Mouse (Mus musculus): ENCODE results near the gene Rbm42. TPM values are rescaled to one million over a fixed set of nuclear protein-coding genes. Genes with fewer than 3 reads are reported as not detected.

Rbm42 gene
- polyA plus RNA-seq, 1 experiment from 2014 or later: 129 TPM

DNA sequence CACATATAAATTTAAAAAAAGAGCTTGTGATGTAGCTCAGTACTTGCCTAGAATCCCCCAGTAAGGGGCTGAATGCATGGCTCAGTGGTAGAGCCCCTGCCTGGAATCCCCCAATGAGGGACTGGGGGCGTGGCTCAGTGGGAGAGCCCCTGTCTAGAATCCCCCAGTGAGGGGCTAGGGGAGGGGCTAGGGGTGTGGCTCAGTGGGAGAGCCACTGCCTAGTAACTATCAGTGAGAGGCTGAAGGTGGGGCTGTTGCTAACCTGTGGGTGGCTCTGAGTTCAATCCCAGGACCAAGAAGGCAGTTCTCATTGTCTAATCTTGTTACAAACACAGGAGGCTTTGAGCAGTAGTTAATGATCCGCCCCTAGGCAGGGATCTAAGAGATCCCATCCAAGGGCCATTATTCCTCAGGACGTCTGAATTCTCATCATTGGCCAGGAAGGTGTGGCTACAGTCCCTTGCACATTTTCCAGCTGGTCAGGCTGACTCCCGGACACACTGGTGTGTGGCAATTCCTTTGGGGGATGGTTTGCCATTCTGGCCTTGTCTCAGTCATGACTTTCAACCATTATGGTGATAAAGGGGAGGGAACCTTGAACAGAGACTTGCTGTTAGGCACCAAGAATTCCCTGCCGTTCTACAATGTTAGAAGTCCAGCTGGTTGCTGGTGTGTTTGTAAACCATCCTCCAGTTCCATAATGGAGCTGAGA lies 34.9 kb downstream of the Rbm42 start:
- H3K4me3 ChIP-seq (replicated peaks): no peak overlapping the region

GRCm38 (mm10) chr7:30614454-30614853 lies 35.7 kb downstream of the Rbm42 start:
- H3K9me3 ChIP-seq (replicated peaks): no peaks in the 10 kb centered on the region
- WGBS: 68% methylated on average over 2 of the region's 2 CpGs

More for the DNA sequence above, 34.9 kb downstream of the Rbm42 start:
- no peaks in the 10 kb centered on the region for H3K27me3 ChIP-seq
- ATAC-seq (ENCODE audit: insufficient number of reproducible peaks, low FRiP score, low TSS enrichment, low read depth): no peak
- no peak overlapping the region for H3K27ac ChIP-seq (replicated peaks)
- peaks cover 48% of the 10 kb centered on the region for H3K36me3 ChIP-seq
- no peak overlapping the region for H3K9ac ChIP-seq
- 57% methylated on average over 5 of the region's 5 CpGs for WGBS
- no peaks in the 10 kb centered on the region for H3K4me1 ChIP-seq
- H3K4me2 ChIP-seq (replicated peaks): no peak overlapping the region
- no peaks in the 10 kb centered on the region for H3K9me3 ChIP-seq (replicated peaks)

GRCm38 (mm10) chr7:30613529-30614112 lies 36.5 kb downstream of the Rbm42 start:
- Histone ChIP-seq H3K27ac (replicated peaks) (no peak overlapping the region), H3K4me2 (replicated peaks) (no peak overlapping the region), H3K4me3 (replicated peaks) (no peak overlapping the region), H3K36me3 (peaks cover 37% of the 10 kb centered on the region), H3K9ac (no peak overlapping the region), H3K4me1 (no peaks in the 10 kb centered on the region), H3K9me3 (replicated peaks) (no peaks in the 10 kb centered on the region), H3K27me3 (no peaks in the 10 kb centered on the region)
- WGBS: 25% methylated on average over 14 of the region's 14 CpGs
- ATAC-seq (ENCODE audit: insufficient number of reproducible peaks, low FRiP score, low TSS enrichment, low read depth): no peak; the same call in 1 of the 2 replicates

More at GRCm38 (mm10) chr7:30614454-30614853, 35.7 kb downstream of the Rbm42 start:
- H3K4me3 ChIP-seq (replicated peaks): no peak overlapping the region
- no peak overlapping the region for H3K9ac ChIP-seq
- ATAC-seq (ENCODE audit: insufficient number of reproducible peaks, low FRiP score, low TSS enrichment, low read depth): no peak
- peaks cover 45% of the 10 kb centered on the region for H3K36me3 ChIP-seq
- no peaks in the 10 kb centered on the region for H3K27me3 ChIP-seq
- H3K4me2 ChIP-seq (replicated peaks): no peak overlapping the region
- H3K27ac ChIP-seq (replicated peaks): no peak overlapping the region
- H3K4me1 ChIP-seq: no peaks in the 10 kb centered on the region

DNA sequence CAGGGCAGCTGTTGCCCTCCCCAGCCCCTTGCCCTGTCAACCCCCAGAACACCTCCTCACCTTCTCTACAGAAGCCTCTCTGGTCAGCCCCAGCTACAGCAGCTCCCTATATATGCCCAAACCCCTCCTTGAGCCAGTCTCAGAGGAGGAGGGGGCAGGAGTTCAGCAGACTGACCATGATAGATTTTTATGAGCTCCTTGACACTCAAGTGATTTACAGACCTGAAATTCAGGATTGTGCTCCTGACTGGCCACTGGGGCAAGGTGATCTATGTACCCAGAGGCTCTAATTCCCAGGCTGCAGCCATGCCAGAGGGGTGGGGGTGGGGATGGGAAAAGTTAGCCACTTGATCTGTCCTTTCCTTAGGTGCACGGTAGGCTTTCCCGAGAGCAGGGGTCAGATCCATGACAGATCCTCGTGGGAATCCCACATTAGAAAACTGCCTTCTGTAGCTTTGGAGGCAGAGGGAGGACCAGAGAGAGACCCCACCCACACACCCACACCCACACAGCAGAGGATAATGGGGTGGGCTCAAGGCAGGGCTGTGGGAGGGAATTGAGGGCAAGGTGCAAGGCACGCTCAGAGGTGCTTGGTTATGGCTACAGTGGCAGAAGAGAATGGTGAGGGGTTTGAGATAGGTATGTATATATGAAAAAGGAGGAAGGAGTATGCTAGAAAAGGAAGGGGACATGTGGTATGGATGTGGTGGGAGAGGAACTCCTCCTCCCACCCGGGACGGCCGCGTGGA lies 37.3 kb downstream of the Rbm42 start, which contains the start of gene Upk1a:
Upk1a (minus strand) TSS at position 194 of the 749 bp plus-strand sequence.
- ATAC-seq (ENCODE audit: insufficient number of reproducible peaks, low FRiP score, low TSS enrichment, low read depth): no peak
- Histone ChIP-seq H3K4me3 (replicated peaks) (no peak within 1 kb of the TSS), H3K4me2 (replicated peaks) (no peak within 1 kb of the TSS), H3K36me3 (peaks cover 29% of the 10 kb centered on the region), H3K9me3 (replicated peaks) (no peaks in the 10 kb centered on the region), H3K9ac (no peak within 1 kb of the TSS), H3K27me3 (no peaks in the 10 kb centered on the region), H3K27ac (replicated peaks) (no peak within 1 kb of the TSS), H3K4me1 (peaks cover 6% of the 10 kb centered on the region; the same call in 1 of the 2 replicates)
- WGBS: 65% methylated on average over 8 of the region's 8 CpGs

GRCm38 (mm10) chr7:30610043-30610442 lies 40.1 kb downstream of the Rbm42 start:
- Histone ChIP-seq H3K4me2 (replicated peaks) (no peak overlapping the region), H3K9me3 (replicated peaks) (no peaks in the 10 kb centered on the region), H3K9ac (no peak overlapping the region), H3K4me3 (replicated peaks) (no peak overlapping the region), H3K36me3 (0 out of 2 replicates have a peak, but pooled peaks cover 1% of the 10 kb centered on the region), H3K27ac (replicated peaks) (no peak overlapping the region), H3K27me3 (no peaks in the 10 kb centered on the region), H3K4me1 (peaks cover 7% of the 10 kb centered on the region; the same call in 1 of the 2 replicates)
- WGBS: 55% methylated on average over 7 of the region's 7 CpGs
- ATAC-seq (ENCODE audit: insufficient number of reproducible peaks, low FRiP score, low TSS enrichment, low read depth): no peak

DNA sequence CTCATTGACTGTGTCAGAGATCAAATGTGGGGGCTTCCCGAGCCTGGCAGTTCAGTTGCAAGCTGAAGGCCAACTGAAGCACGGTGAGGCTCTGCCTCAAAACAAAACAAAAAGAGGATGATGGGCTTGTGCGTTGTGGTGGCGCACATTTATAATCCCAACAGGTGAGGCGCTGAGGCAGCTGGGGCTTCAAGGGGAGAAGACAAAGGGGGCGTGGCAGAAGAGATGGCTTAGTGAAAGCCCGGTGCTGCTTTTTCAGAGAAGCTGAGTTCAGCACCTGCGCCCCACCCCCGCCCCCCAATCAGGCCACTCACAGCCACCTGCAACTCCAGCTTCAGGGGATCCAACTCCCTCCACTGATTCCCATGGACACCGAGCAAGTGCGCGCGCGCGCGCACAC lies 41.6 kb downstream of the Rbm42 start:
- H3K4me1 ChIP-seq: peaks cover 7% of the 10 kb centered on the region; the same call in 1 of the 2 replicates
- no peak overlapping the region for H3K4me3 ChIP-seq (replicated peaks)
- 48% methylated on average over 16 of the region's 16 CpGs for WGBS
- H3K36me3 ChIP-seq: no peaks in the 10 kb centered on the region
- no peaks in the 10 kb centered on the region for H3K9me3 ChIP-seq (replicated peaks)
- no peak overlapping the region for H3K9ac ChIP-seq
- no peak overlapping the region for H3K27ac ChIP-seq (replicated peaks)
- no peak overlapping the region for H3K4me2 ChIP-seq (replicated peaks)
- ATAC-seq (ENCODE audit: insufficient number of reproducible peaks, low FRiP score, low TSS enrichment, low read depth): no peak
- no peaks in the 10 kb centered on the region for H3K27me3 ChIP-seq

GRCm38 (mm10) chr7:30607706-30608309 lies 42.3 kb downstream of the Rbm42 start:
- ATAC-seq (ENCODE audit: insufficient number of reproducible peaks, low FRiP score, low TSS enrichment, low read depth): no peak
- no peak overlapping the region for H3K27ac ChIP-seq (replicated peaks)
- H3K4me1 ChIP-seq: peaks cover 7% of the 10 kb centered on the region; the same call in 1 of the 2 replicates
- no peaks in the 10 kb centered on the region for H3K9me3 ChIP-seq (replicated peaks)
- H3K4me3 ChIP-seq (replicated peaks): no peak overlapping the region
- no peaks in the 10 kb centered on the region for H3K27me3 ChIP-seq
- H3K36me3 ChIP-seq: no peaks in the 10 kb centered on the region
- no peak overlapping the region for H3K9ac ChIP-seq
- no peak overlapping the region; the same call in 1 of the 2 replicates for H3K4me2 ChIP-seq (replicated peaks)
- WGBS: 25% methylated on average over 8 of the region's 8 CpGs

DNA sequence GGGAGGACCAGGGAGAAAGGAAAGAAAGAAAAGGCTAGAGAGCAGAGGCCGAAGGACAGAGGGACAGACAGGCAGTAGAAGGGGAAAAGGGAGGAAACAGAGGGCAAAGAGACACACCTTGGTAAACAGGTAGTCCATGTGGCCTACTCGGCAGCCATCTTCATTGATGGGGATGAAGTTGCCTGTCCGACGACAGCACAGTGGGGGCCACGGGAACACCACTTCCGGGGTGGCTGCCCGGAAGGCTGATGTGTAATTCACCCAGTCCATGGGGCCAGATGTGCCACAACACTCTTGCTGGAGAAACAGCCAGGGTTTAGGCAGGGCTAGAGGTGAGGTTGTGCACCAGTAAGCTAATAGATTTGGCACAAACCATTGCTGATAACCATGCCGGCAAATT lies 45.2 kb downstream of the Rbm42 start:
- Histone ChIP-seq H3K9ac (no peak overlapping the region), H3K27me3 (no peaks in the 10 kb centered on the region), H3K9me3 (replicated peaks) (no peaks in the 10 kb centered on the region), H3K27ac (replicated peaks) (no peak overlapping the region), H3K4me1 (peaks cover 7% of the 10 kb centered on the region; the same call in 1 of the 2 replicates), H3K4me2 (replicated peaks) (no peak overlapping the region), H3K4me3 (replicated peaks) (no peak overlapping the region), H3K36me3 (no peaks in the 10 kb centered on the region)
- 84% methylated on average over 8 of the region's 8 CpGs for WGBS
- no peak for ATAC-seq (ENCODE audit: insufficient number of reproducible peaks, low FRiP score, low TSS enrichment, low read depth)

DNA sequence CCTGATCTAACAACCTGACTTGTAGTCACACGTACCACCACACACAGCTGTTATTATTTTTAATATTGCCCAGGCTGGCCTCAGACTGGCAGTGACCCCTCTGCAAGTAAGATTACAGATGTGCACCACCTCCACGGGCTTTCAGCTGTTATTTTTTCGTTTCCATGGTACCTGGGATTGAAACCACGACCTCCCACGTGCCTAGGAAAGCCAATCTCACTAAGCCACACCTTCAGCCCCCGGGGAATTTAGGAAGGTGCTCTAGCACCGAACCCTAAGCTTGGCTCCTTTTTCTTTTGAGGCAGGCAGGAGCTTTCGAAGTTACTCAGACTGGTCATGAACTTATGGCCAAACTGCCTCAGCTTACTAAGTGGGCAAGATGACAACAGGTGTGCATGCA lies 45.7 kb downstream of the Rbm42 start:
- peaks cover 10% of the 10 kb centered on the region; the same call in 1 of the 2 replicates for H3K4me1 ChIP-seq
- H3K9me3 ChIP-seq (replicated peaks): no peaks in the 10 kb centered on the region
- no peak overlapping the region for H3K9ac ChIP-seq
- H3K27ac ChIP-seq (replicated peaks): no peak overlapping the region
- H3K4me2 ChIP-seq (replicated peaks): no peak overlapping the region
- H3K4me3 ChIP-seq (replicated peaks): no peak overlapping the region
- no peaks in the 10 kb centered on the region for H3K27me3 ChIP-seq
- H3K36me3 ChIP-seq: no peaks in the 10 kb centered on the region
- no peak for ATAC-seq (ENCODE audit: insufficient number of reproducible peaks, low FRiP score, low TSS enrichment, low read depth)
- 42% methylated on average over 8 of the region's 8 CpGs for WGBS

DNA sequence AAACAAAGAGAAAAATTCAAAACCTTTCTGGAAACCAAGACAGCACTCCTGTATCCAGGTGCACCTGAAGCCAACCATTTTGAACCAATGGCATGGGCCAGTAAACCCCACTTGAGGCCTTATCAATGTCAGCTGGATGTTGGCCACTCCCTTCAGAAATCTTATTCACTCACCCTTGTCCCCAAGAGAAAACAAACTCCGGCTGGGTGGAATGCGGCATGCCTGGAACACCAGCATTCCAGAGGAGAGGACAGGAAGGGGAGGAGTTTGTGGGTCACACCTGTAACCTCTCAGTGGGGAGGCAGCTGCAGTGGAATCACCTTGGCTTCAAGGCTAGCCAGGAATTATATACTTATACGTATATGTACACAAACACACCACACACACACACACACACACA lies 47.5 kb downstream of the Rbm42 start:
- Histone ChIP-seq H3K4me3 (replicated peaks) (no peak overlapping the region), H3K4me2 (replicated peaks) (no peak overlapping the region), H3K27me3 (no peaks in the 10 kb centered on the region), H3K36me3 (no peaks in the 10 kb centered on the region), H3K9ac (no peak overlapping the region), H3K4me1 (peaks cover 3% of the 10 kb centered on the region; the same call in 1 of the 2 replicates), H3K27ac (replicated peaks) (0 out of 2 replicates have a peak overlapping the region, but pooled peaks have one; percentile 44), H3K9me3 (replicated peaks) (no peaks in the 10 kb centered on the region)
- 13% methylated on average over 3 of the region's 3 CpGs for WGBS
- no peak for ATAC-seq (ENCODE audit: insufficient number of reproducible peaks, low FRiP score, low TSS enrichment, low read depth)

GRCm38 (mm10) chr7:30600651-30601050 lies 49.5 kb downstream of the Rbm42 start:
- Histone ChIP-seq H3K4me3 (replicated peaks) (no peak overlapping the region), H3K27me3 (no peaks in the 10 kb centered on the region), H3K9me3 (replicated peaks) (no peaks in the 10 kb centered on the region), H3K4me1 (peaks cover 3% of the 10 kb centered on the region; the same call in 1 of the 2 replicates), H3K36me3 (no peaks in the 10 kb centered on the region), H3K9ac (no peak overlapping the region), H3K4me2 (replicated peaks) (no peak overlapping the region), H3K27ac (replicated peaks) (peak overlapping the region; percentile 24; the same call in 1 of the 2 replicates)
- WGBS: 63% methylated on average over 7 of the region's 7 CpGs
- ATAC-seq (ENCODE audit: insufficient number of reproducible peaks, low FRiP score, low TSS enrichment, low read depth): no peak

Data from embryonic facial prominence, embryonic 15.5 days (tissue).